Comparison of ENCODE assay signal across 8 mouse cellular contexts in the genomic region with DNA sequence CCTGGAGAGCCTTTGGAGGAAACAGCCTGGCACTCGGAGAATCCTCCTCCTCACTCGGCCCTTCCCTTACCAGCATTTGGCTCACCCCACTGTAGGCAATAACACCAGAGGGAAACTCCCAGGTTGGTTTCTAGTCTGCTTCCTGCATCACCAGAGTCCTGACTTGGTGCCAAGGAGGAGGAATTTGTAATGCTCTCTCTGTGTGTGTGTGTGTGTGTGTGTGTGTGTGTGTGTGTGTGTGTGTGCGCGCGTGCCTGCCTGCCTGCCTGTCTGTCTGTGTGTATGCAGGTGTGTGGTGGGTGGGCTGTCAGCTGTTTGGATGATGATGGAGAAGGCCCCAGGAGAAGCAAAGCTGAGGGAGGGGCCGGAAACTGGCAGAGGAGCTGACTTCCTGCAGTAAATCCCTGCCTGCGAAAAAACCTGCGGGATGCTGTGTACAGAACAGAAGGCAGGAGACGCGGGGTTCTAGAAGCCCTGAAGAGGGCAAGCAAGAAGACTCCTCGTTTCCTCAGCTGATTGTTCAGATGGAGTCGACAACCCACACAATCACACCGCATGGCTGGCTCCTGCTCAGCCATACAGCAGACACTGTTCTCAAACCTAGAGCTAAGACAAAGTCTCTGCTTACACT.
DNase-seq lines count a peak whose midpoint lies in the region; ATAC-seq and TF ChIP-seq lines count a peak whose summit lies in the region.

No protein-coding gene starts in this region.

- peak; percentile 44 for DNase-seq in kidney, postnatal 0 days (ENCODE audit: low spot score)
- peak; percentile 72 to 74 for DNase-seq in cerebellum, adult 18-20 months
- peak; percentile 48 for DNase-seq in kidney, postnatal 10 days
- DNase-seq in lung, postnatal 36 days = peak; percentile 28
- no peak for DNase-seq in gastrocnemius, postnatal 10 days
- no peak for DNase-seq in urinary bladder, adult 18-20 months (ENCODE audit: low spot score in 2 of 2)
- DNase-seq in spleen, postnatal 4 days (ENCODE audit: low spot score in 2 of 2) = no peak

- no peak overlapping the region for H3K9ac ChIP-seq in kidney, postnatal 0 days (ENCODE audit: low read depth, low read length)
- H3K9ac ChIP-seq in kidney, embryonic 15.5 days = no peak overlapping the region

- no peak for TF ChIP-seq CTCF in kidney, postnatal 0 days (IDR thresholded peaks at IDR 0.05; ENCODE audit: low read depth)

- H3K9me3 ChIP-seq in kidney, postnatal 0 days (replicated peaks; ENCODE audit: low read length) = no peaks in the 10 kb centered on the region
- no peaks in the 10 kb centered on the region for H3K9me3 ChIP-seq in kidney, embryonic 15.5 days (replicated peaks)

- no peaks in the 10 kb centered on the region for H3K27me3 ChIP-seq in kidney, postnatal 0 days (ENCODE audit: insufficient read depth, low read length)
- H3K27me3 ChIP-seq in kidney, embryonic 15.5 days = peaks cover 5% of the 10 kb centered on the region; the same call in 1 of the 2 replicates

- no peak overlapping the region for H3K27ac ChIP-seq in kidney, postnatal 0 days
- H3K27ac ChIP-seq in kidney, embryonic 15.5 days = no peak overlapping the region

- H3K36me3 ChIP-seq in kidney, postnatal 0 days (ENCODE audit: insufficient read depth, low read length) = no peaks in the 10 kb centered on the region
- H3K36me3 ChIP-seq in kidney, embryonic 15.5 days = no peaks in the 10 kb centered on the region

- no peak for ATAC-seq in kidney, postnatal 0 days (replicated peaks; ENCODE audit: low FRiP score, low read depth)
- no peak for ATAC-seq in kidney, embryonic 15.5 days (replicated peaks; ENCODE audit: low FRiP score)

- WGBS in kidney, postnatal 0 days = 40% methylated on average over 13 of the region's 13 CpGs
- 45% methylated on average over 13 of the region's 13 CpGs for WGBS in kidney, embryonic 15.5 days

- no peaks in the 10 kb centered on the region for H3K4me1 ChIP-seq in kidney, postnatal 0 days (replicated peaks; ENCODE audit: insufficient read depth, low read length)
- peaks cover 16% of the 10 kb centered on the region; the same call in 1 of the 2 replicates for H3K4me1 ChIP-seq in kidney, embryonic 15.5 days

- H3K4me3 ChIP-seq in kidney, postnatal 0 days (replicated peaks; ENCODE audit: low read depth, low read length) = no peak overlapping the region
- H3K4me3 ChIP-seq in kidney, embryonic 15.5 days (replicated peaks) = no peak overlapping the region

- H3K4me2 ChIP-seq in kidney, postnatal 0 days (ENCODE audit: low read length) = no peak overlapping the region
- H3K4me2 ChIP-seq in kidney, embryonic 15.5 days = no peak overlapping the region

Comparison
In these comparisons a context has a peak if more than half of its experiments do, and no peak if none do; other contexts are left out.
1. DNase-seq: peak in kidney, postnatal 0 days (single experiment), cerebellum, adult 18-20 months (2 of 2), kidney, postnatal 10 days (single experiment) and lung, postnatal 36 days (single experiment); none in gastrocnemius, postnatal 10 days (single experiment), urinary bladder, adult 18-20 months (0 of 2) and spleen, postnatal 4 days (0 of 2).